Comparison of ENCODE assay signal across 8 mouse cellular contexts in genomic region chr4:102656494-102657036, GRCm38 (mm10).
DNase-seq lines count a peak whose midpoint lies in the region; ATAC-seq lines count a peak whose summit lies in the region.

No protein-coding gene starts in this region.

- no peak overlapping the region for H3K9ac ChIP-seq in forebrain, embryonic 16.5 days (replicated peaks; ENCODE audit: low read depth, low read length)
- no peak overlapping the region for H3K9ac ChIP-seq in intestine, embryonic 16.5 days (ENCODE audit: low read depth, low read length)
- H3K9ac ChIP-seq in neural tube, embryonic 14.5 days (replicated peaks; ENCODE audit: low read depth, low read length): no peak overlapping the region

- DNase-seq in urinary bladder, postnatal 14 days (ENCODE audit: low spot score): peak; percentile 34
- no peak for DNase-seq in urinary bladder, postnatal 4 days (ENCODE audit: low spot score in 2 of 2)
- DNase-seq in c-Kit-positive CD71-positive TER-119-negative erythroid progenitor cells, embryonic 14.5 days (ENCODE audit: low read depth): peak; percentile 23
- DNase-seq in lung, adult 18-20 months: peak; percentile 6 to 42
- DNase-seq in ovary, postnatal 36 days (ENCODE audit: low spot score): no peak

- no peaks in the 10 kb centered on the region for H3K27me3 ChIP-seq in forebrain, embryonic 16.5 days (replicated peaks; ENCODE audit: control insufficient read depth, insufficient read depth, low read length)
- H3K27me3 ChIP-seq in intestine, embryonic 16.5 days (replicated peaks; ENCODE audit: control insufficient read depth, insufficient read depth, low read length): no peaks in the 10 kb centered on the region
- no peaks in the 10 kb centered on the region for H3K27me3 ChIP-seq in neural tube, embryonic 14.5 days (ENCODE audit: control insufficient read depth, insufficient read depth, low read length)

- no peak overlapping the region for H3K4me2 ChIP-seq in forebrain, embryonic 16.5 days (ENCODE audit: low read length)
- no peak overlapping the region for H3K4me2 ChIP-seq in intestine, embryonic 16.5 days (ENCODE audit: low read depth, low read length)
- H3K4me2 ChIP-seq in neural tube, embryonic 14.5 days (ENCODE audit: low read depth, low read length): no peak overlapping the region

- H3K9me3 ChIP-seq in forebrain, embryonic 16.5 days (ENCODE audit: control insufficient read depth, low read length): no peaks in the 10 kb centered on the region
- no peaks in the 10 kb centered on the region for H3K9me3 ChIP-seq in intestine, embryonic 16.5 days (ENCODE audit: control insufficient read depth, low read length)
- H3K9me3 ChIP-seq in neural tube, embryonic 14.5 days (ENCODE audit: control insufficient read depth, low read length): no peaks in the 10 kb centered on the region

- H3K36me3 ChIP-seq in forebrain, embryonic 16.5 days (ENCODE audit: control insufficient read depth, insufficient read depth): no peaks in the 10 kb centered on the region
- H3K36me3 ChIP-seq in intestine, embryonic 16.5 days (ENCODE audit: control insufficient read depth, insufficient read depth, low read length): no peaks in the 10 kb centered on the region
- no peaks in the 10 kb centered on the region for H3K36me3 ChIP-seq in neural tube, embryonic 14.5 days (ENCODE audit: control insufficient read depth, insufficient read depth, low read length)

- no peak overlapping the region for H3K4me3 ChIP-seq in forebrain, embryonic 16.5 days (replicated peaks; ENCODE audit: low read length)
- no peak overlapping the region for H3K4me3 ChIP-seq in intestine, embryonic 16.5 days (ENCODE audit: low read length)
- H3K4me3 ChIP-seq in neural tube, embryonic 14.5 days (ENCODE audit: low read depth, low read length): no peak overlapping the region

- no peak overlapping the region for H3K27ac ChIP-seq in forebrain, embryonic 16.5 days (ENCODE audit: low read length)
- H3K27ac ChIP-seq in intestine, embryonic 16.5 days (ENCODE audit: low read length): no peak overlapping the region
- H3K27ac ChIP-seq in neural tube, embryonic 14.5 days (ENCODE audit: low read depth, low read length): no peak overlapping the region

- ATAC-seq in forebrain, embryonic 16.5 days: peak; percentile 79
- peak; percentile 36; the same call in 1 of the 2 replicates for ATAC-seq in intestine, embryonic 16.5 days
- peak; percentile 72 for ATAC-seq in neural tube, embryonic 14.5 days (ENCODE audit: low read depth)

- 18% methylated on average over 3 of the region's 3 CpGs for WGBS in forebrain, embryonic 16.5 days
- WGBS in intestine, embryonic 16.5 days: 8% methylated on average over 3 of the region's 3 CpGs
- WGBS in neural tube, embryonic 14.5 days: 17% methylated on average over 3 of the region's 3 CpGs

- H3K4me1 ChIP-seq in forebrain, embryonic 16.5 days (replicated peaks; ENCODE audit: control insufficient read depth, insufficient read depth, low read length): 0 out of 2 replicates have a peak, but pooled peaks cover 3% of the 10 kb centered on the region
- H3K4me1 ChIP-seq in intestine, embryonic 16.5 days (ENCODE audit: control insufficient read depth, insufficient read depth, low read length): no peaks in the 10 kb centered on the region
- no peaks in the 10 kb centered on the region for H3K4me1 ChIP-seq in neural tube, embryonic 14.5 days (ENCODE audit: control insufficient read depth, insufficient read depth, low read length)

Comparison
In these comparisons a context has a peak if more than half of its experiments do, and no peak if none do; other contexts are left out.
1. DNase-seq: peak in urinary bladder, postnatal 14 days (single experiment), c-Kit-positive CD71-positive TER-119-negative erythroid progenitor cells, embryonic 14.5 days (single experiment) and lung, adult 18-20 months (2 of 2); none in urinary bladder, postnatal 4 days (0 of 2) and ovary, postnatal 36 days (single experiment).
2. Peak in every context shown above with its lines, with median percentiles within 50 percentile points of each other: ATAC-seq.